Mouse (Mus musculus) liver, embryonic 11.5 days (tissue): ENCODE data around the gene Vmn2r43. TPM values are rescaled to one million over a fixed set of nuclear protein-coding genes. Genes with fewer than 3 reads are reported as not detected.
"Not testable (repeated sequence)": the region's sequence is repeated elsewhere in the genome, so short reads cannot be mapped to it uniquely, and the experiment has no call there.

ENCODE experiments used
- ATAC-seq: fragments of 200-750 bp; cut with Nextera tagmentation; replicated peaks from 2 replicates; pipeline ENCODE4 v1.8.0; 2017; ENCODE audit warnings: moderate number of reproducible peaks, mild to moderate bottlenecking, moderate TSS enrichment, moderate library complexity; ENCODE audit not compliant: low FRiP score
- DNase-seq: peaks from one replicate; pipeline ENCODE4 v3.0.0-alpha.2; 2017; ENCODE audit warnings: low spot score
- H3K27ac ChIP-seq: fragments of 300-500 bp; sonication (generic); 2 replicates; pipeline ENCODE4 v1.5.1; 2014; ENCODE audit warnings: mild to moderate bottlenecking, low read depth, low read length, control low read depth
- H3K27me3 ChIP-seq: fragments of 300-500 bp; sonication (generic); replicated peaks from 2 replicates; pipeline ENCODE4 v1.6.1; 2014; ENCODE audit warnings: low read length, mixed read lengths; ENCODE audit not compliant: control insufficient read depth, insufficient read depth
- H3K36me3 ChIP-seq: fragments of 300-500 bp; sonication (generic); 2 replicates; pipeline ENCODE4 v1.6.1; 2014; ENCODE audit warnings: mild to moderate bottlenecking, low read length, moderate library complexity, mixed read lengths; ENCODE audit not compliant: control insufficient read depth, insufficient read depth
- H3K4me1 ChIP-seq: fragments of 300-500 bp; sonication (generic); replicated peaks from 2 replicates; pipeline ENCODE4 v1.6.1; 2014; ENCODE audit warnings: low read length, mixed read lengths; ENCODE audit not compliant: control insufficient read depth, insufficient read depth
- H3K4me2 ChIP-seq: fragments of 300-500 bp; sonication (generic); 2 replicates; pipeline ENCODE4 v1.6.1; 2014; ENCODE audit warnings: mild to moderate bottlenecking, control low read depth, moderate library complexity
- H3K4me3 ChIP-seq: fragments of 300-500 bp; sonication (generic); 2 replicates; pipeline ENCODE4 v1.5.1; 2014; ENCODE audit warnings: low read depth, low read length, control low read depth
- H3K9ac ChIP-seq: fragments of 300-500 bp; sonication (generic); 2 replicates; pipeline ENCODE4 v1.6.1; 2014; ENCODE audit warnings: low read depth, low read length, control low read depth
- H3K9me3 ChIP-seq: fragments of 300-500 bp; sonication (generic); 2 replicates; pipeline ENCODE4 v1.6.1; 2016; ENCODE audit warnings: low read length, inconsistent platforms, mixed read lengths; ENCODE audit not compliant: control insufficient read depth
- WGBS: fragments of 180-500 bp; shearing (Covaris S2); extraction: QIAGEN DNeasy Blood & Tissue Kit; methylation state at CpG from one replicate; pipeline ENCODE4 v1.1.7; 2014; 5-methylcytosine and 5-hydroxymethylcytosine counted together
- polyA plus RNA-seq: library from polyadenylated mRNA; unstranded; fragments of >200 nt; fragmentation: Nextera tagmentation; extraction: Ambion mirVana; gene quantifications from 2 replicates; pipeline ENCODE4 v1.2.1, GENCODE M21; 2014

Gene Vmn2r43
- not detected in 2 replicates for polyA plus RNA-seq

- not testable (repeated sequence) for ATAC-seq, H3K36me3 ChIP-seq, DNase-seq, H3K27me3 ChIP-seq, H3K4me3 ChIP-seq, H3K9me3 ChIP-seq, H3K9ac ChIP-seq, H3K4me2 ChIP-seq, H3K4me1 ChIP-seq, H3K27ac ChIP-seq
- WGBS, result no CpG with 5 or more reads among the region's 1 CpGs
These were observed at the start of gene Vmn2r43 for GRCm38 (mm10) chr7:8260499-8260898. Vmn2r43 (minus strand) TSS chr7:8260599.

GRCm38 (mm10) chr7:8200220-8200619 is 60.2 kb downstream of the Vmn2r43 start, which contains the start of gene Vmn2r42:
Vmn2r42 (minus strand) TSS chr7:8200320.
- no CpG with 5 or more reads among the region's 2 CpGs for WGBS
- H3K27ac ChIP-seq, H3K4me1 ChIP-seq, H3K4me3 ChIP-seq, DNase-seq, H3K27me3 ChIP-seq, H3K4me2 ChIP-seq, ATAC-seq, H3K9me3 ChIP-seq, H3K9ac ChIP-seq, H3K36me3 ChIP-seq: not testable (repeated sequence)

Other genes starting within 250 kb of the Vmn2r43 start
- not detected in 2 replicates for gene Vmn2r41, start 98.9 kb downstream of the Vmn2r43 start, polyA plus RNA-seq
- not detected in 2 replicates for gene Vmn2r42, start 60.3 kb downstream of the Vmn2r43 start, polyA plus RNA-seq
- not detected in 2 replicates for gene Vmn2r44, start 122.7 kb upstream of the Vmn2r43 start, polyA plus RNA-seq
- gene Vmn2r45, start 228.5 kb upstream of the Vmn2r43 start, polyA plus RNA-seq, result not detected in 2 replicates